Comparison of ENCODE assay signal across 8 mouse cellular contexts in the genomic region with DNA sequence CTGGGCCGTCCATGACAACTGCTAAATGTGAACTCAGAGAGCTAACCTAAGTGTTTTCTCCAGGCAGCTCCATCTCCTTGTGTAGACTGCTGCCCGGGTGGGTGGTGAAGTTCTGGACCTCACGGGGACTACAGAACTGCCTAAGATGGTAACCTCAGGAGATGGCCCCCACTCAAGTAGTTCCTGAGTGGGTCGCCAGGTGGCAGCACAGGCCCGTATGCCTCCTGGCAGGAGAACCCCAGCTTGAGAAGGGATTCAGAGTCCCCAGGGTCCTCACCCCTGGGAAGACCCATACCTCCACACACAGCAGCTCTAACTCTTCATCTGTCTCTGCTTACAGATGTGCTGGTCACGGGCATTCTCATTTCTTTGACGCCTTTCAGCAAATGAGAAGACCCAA. TPM values are rescaled to one million over a fixed set of nuclear protein-coding genes. Genes with fewer than 3 reads are reported as not detected.
DNase-seq lines count a peak whose midpoint lies in the region; ATAC-seq and TF ChIP-seq lines count a peak whose summit lies in the region.

No protein-coding gene starts in this region.

- no peaks in the 10 kb centered on the region for H3K9me3 ChIP-seq in forebrain, postnatal 0 days (ENCODE audit: low read length)
- H3K9me3 ChIP-seq in forebrain, embryonic 16.5 days (ENCODE audit: control insufficient read depth, low read length) = no peaks in the 10 kb centered on the region

- 13% methylated on average over 7 of the region's 7 CpGs for WGBS in forebrain, postnatal 0 days
- 16% methylated on average over 7 of the region's 7 CpGs for WGBS in forebrain, embryonic 16.5 days
- 18% methylated on average over 7 of the region's 7 CpGs for WGBS in heart, adult 2 months

- no peak overlapping the region for H3K4me2 ChIP-seq in forebrain, postnatal 0 days (ENCODE audit: low read depth)
- H3K4me2 ChIP-seq in forebrain, embryonic 16.5 days (ENCODE audit: low read length) = no peak overlapping the region

- peak; percentile 75; the same call in 1 of the 2 replicates for TF ChIP-seq EP300 in heart, adult 2 months (IDR thresholded peaks at IDR 0.05; ENCODE audit: insufficient read depth, low read depth, low read length)

- intact Hi-C loops in heart, adult 2 months (cut with DNase I) = loop anchor here (1.0 to 5.0 kb wide), 3 partner anchors 74 to 279 kb away; no protein-coding TSS in a partner anchor

- H3K36me3 ChIP-seq in forebrain, postnatal 0 days (ENCODE audit: insufficient read depth) = no peaks in the 10 kb centered on the region
- H3K36me3 ChIP-seq in forebrain, embryonic 16.5 days (ENCODE audit: control insufficient read depth, insufficient read depth) = no peaks in the 10 kb centered on the region
- no peaks in the 10 kb centered on the region for H3K36me3 ChIP-seq in heart, adult 2 months (ENCODE audit: control insufficient read depth, insufficient read depth, low read length)

- H3K27ac ChIP-seq in forebrain, postnatal 0 days (ENCODE audit: low read depth, low read length) = no peak overlapping the region
- H3K27ac ChIP-seq in forebrain, embryonic 16.5 days (ENCODE audit: low read length) = no peak overlapping the region
- H3K27ac ChIP-seq in heart, adult 2 months = no peak overlapping the region

- peak; percentile 79 for TF ChIP-seq CTCF in forebrain, postnatal 0 days (IDR thresholded peaks at IDR 0.05; ENCODE audit: low read depth)
- TF ChIP-seq CTCF in heart, adult 2 months (IDR thresholded peaks at IDR 0.05) = peak; percentile 99; the same call in 1 of the 2 replicates

- no peak for TF ChIP-seq POLR2A in heart, adult 2 months (IDR thresholded peaks at IDR 0.05; ENCODE audit: insufficient read depth, low read depth, low read length)

- H3K79me2 ChIP-seq in heart, adult 2 months (replicated peaks; ENCODE audit: control insufficient read depth, insufficient read depth, low read length) = peaks cover 2% of the 10 kb centered on the region

- H3K4me3 ChIP-seq in forebrain, postnatal 0 days (ENCODE audit: low read depth, low read length) = no peak overlapping the region
- H3K4me3 ChIP-seq in forebrain, embryonic 16.5 days (replicated peaks; ENCODE audit: low read length) = no peak overlapping the region
- H3K4me3 ChIP-seq in heart, adult 2 months = no peak overlapping the region

- H3K4me1 ChIP-seq in forebrain, postnatal 0 days (ENCODE audit: insufficient read depth) = peaks cover 6% of the 10 kb centered on the region; the same call in 1 of the 2 replicates
- peaks cover 13% of the 10 kb centered on the region for H3K4me1 ChIP-seq in forebrain, embryonic 16.5 days (replicated peaks; ENCODE audit: control insufficient read depth, insufficient read depth, low read length)
- H3K4me1 ChIP-seq in heart, adult 2 months (ENCODE audit: control insufficient read depth, insufficient read depth, low read length) = peaks cover 3% of the 10 kb centered on the region

- peak; percentile 64 for DNase-seq in forebrain, postnatal 0 days
- peak; percentile 81 for DNase-seq in NIH3T3 (ENCODE audit: low read depth)
- peak; percentile 86 to 87 for DNase-seq in cerebellum, postnatal 10 days
- peak; percentile 77 to 89 for DNase-seq in heart, adult 2 months
- DNase-seq in layer of hippocampus, postnatal 14 days (ENCODE audit: low spot score in 2 of 2) = peak; percentile 75 to 77
- peak; percentile 66 to 82 for DNase-seq in spleen, postnatal 14 days (ENCODE audit: low spot score in 2 of 2)

- H3K9ac ChIP-seq in forebrain, postnatal 0 days = no peak overlapping the region
- no peak overlapping the region for H3K9ac ChIP-seq in forebrain, embryonic 16.5 days (replicated peaks; ENCODE audit: low read depth, low read length)
- H3K9ac ChIP-seq in heart, adult 2 months (ENCODE audit: low read depth, low read length) = no peak overlapping the region

- H3K27me3 ChIP-seq in forebrain, postnatal 0 days (ENCODE audit: insufficient read depth, low read length) = no peaks in the 10 kb centered on the region
- H3K27me3 ChIP-seq in forebrain, embryonic 16.5 days (replicated peaks; ENCODE audit: control insufficient read depth, insufficient read depth, low read length) = no peaks in the 10 kb centered on the region
- H3K27me3 ChIP-seq in heart, adult 2 months (ENCODE audit: control insufficient read depth, insufficient read depth, low read length) = no peaks in the 10 kb centered on the region

- ATAC-seq in forebrain, postnatal 0 days = no peak
- no peak for ATAC-seq in forebrain, embryonic 16.5 days
- peak; percentile 46 for ATAC-seq in megakaryocyte-erythroid progenitor cell, adult 5-6 weeks (replicated peaks; ENCODE audit: low FRiP score, low TSS enrichment, poor library complexity, severe bottlenecking)

RNA-seq across cellular contexts. Expression of a gene that starts 2.0 kb away (rescaled TPM):
- total RNA-seq in forebrain, postnatal 0 days (2014; rRNA removed) = 19.1 and 20.2 TPM in 2 replicates
- polyA plus RNA-seq in forebrain, postnatal 0 days (2015; fragmentation: Nextera tagmentation; extraction: Ambion mirVana) = 42.0 and 45.0 TPM in 2 replicates
- polyA plus RNA-seq in forebrain, embryonic 16.5 days (2015; fragmentation: Nextera tagmentation; extraction: Ambion mirVana) = 44.1 TPM in 2 replicates
- total RNA-seq in heart, adult 2 months (2021) = 10 to 100 TPM; 52.1 to 64.3 TPM
- polyA plus RNA-seq in heart, adult 2 months (2012; rRNA removed) = 29.8 and 35.5 TPM in 2 replicates
- total RNA-seq in layer of hippocampus, postnatal 14 days (2021) = 10 to 100 TPM; 20.2 to 21.4 TPM
- 27.8 and 28.8 TPM in 2 replicates for total RNA-seq in megakaryocyte-erythroid progenitor cell, adult 5-6 weeks (2014; fragmentation: Nextera tagmentation)
- 33.2 and 40.2 TPM in 2 replicates for total RNA-seq in megakaryocyte-erythroid progenitor cell, adult 5-6 weeks (2017)

RNA-seq across cellular contexts. Expression of a gene that starts 21.3 kb away (rescaled TPM):
- total RNA-seq in forebrain, postnatal 0 days (2014; rRNA removed) = 16.7 and 22.0 TPM in 2 replicates
- polyA plus RNA-seq in forebrain, postnatal 0 days (2015; fragmentation: Nextera tagmentation; extraction: Ambion mirVana) = 2.9 and 3.0 TPM in 2 replicates
- polyA plus RNA-seq in forebrain, embryonic 16.5 days (2015; fragmentation: Nextera tagmentation; extraction: Ambion mirVana) = 3.0 TPM in 2 replicates
- 10 to 100 TPM; 13.5 to 16.9 TPM for total RNA-seq in heart, adult 2 months (2021)
- 8.5 and 11.5 TPM in 2 replicates for polyA plus RNA-seq in heart, adult 2 months (2012; rRNA removed)
- 10 to 100 TPM; 33.0 to 33.5 TPM for total RNA-seq in layer of hippocampus, postnatal 14 days (2021)
- 13.6 and 17.9 TPM in 2 replicates for total RNA-seq in megakaryocyte-erythroid progenitor cell, adult 5-6 weeks (2014; fragmentation: Nextera tagmentation)
- 17.4 and 20.9 TPM in 2 replicates for total RNA-seq in megakaryocyte-erythroid progenitor cell, adult 5-6 weeks (2017)

RNA-seq across cellular contexts. Expression of a gene that starts 21.6 kb away (rescaled TPM):
- 2.2 and 2.3 TPM in 2 replicates for total RNA-seq in forebrain, postnatal 0 days (2014; rRNA removed)
- polyA plus RNA-seq in forebrain, postnatal 0 days (2015; fragmentation: Nextera tagmentation; extraction: Ambion mirVana) = 1.5 and 2.4 TPM in 2 replicates
- polyA plus RNA-seq in forebrain, embryonic 16.5 days (2015; fragmentation: Nextera tagmentation; extraction: Ambion mirVana) = 3.0 and 3.4 TPM in 2 replicates
- total RNA-seq in heart, adult 2 months (2021) = under 1 TPM; 0.21 to 0.39 TPM
- polyA plus RNA-seq in heart, adult 2 months (2012; rRNA removed) = 0.09 and 0.14 TPM in 2 replicates
- total RNA-seq in layer of hippocampus, postnatal 14 days (2021) = 1 to 10 TPM; 1.6 to 2.3 TPM
- 0.50 TPM in 1 of 2 replicates, not detected in the other for total RNA-seq in megakaryocyte-erythroid progenitor cell, adult 5-6 weeks (2014; fragmentation: Nextera tagmentation)
- total RNA-seq in megakaryocyte-erythroid progenitor cell, adult 5-6 weeks (2017) = 0.19 and 1.2 TPM in 2 replicates
